Mouse (Mus musculus) cerebellum, adult 9-11 months (tissue): ENCODE measurements at regions not wholly inside any gene's neighbourhood (a gene's known extent, or its start where the extent isn't known, plus 50 kb on each side); places are given as distances from the start of the nearest gene placed in this dataset.

ENCODE experiments used
- DNase-seq: peaks from one replicate; pipeline ENCODE4 v3.0.0; 2022

- DNase-seq, result no peak
Measured at GRCm38 (mm10) chr3:51151104-51151503, 73.1 kb upstream of the Noct start.

- DNase-seq, result no peak
Measured at GRCm38 (mm10) chr3:51155621-51156020, 68.6 kb upstream of the Noct start.

GRCm38 (mm10) chr3:51156386-51157290 is 67.6 kb upstream of the Noct start:
- DNase-seq, result peak; percentile 36

- DNase-seq, result no peak
Measured at GRCm38 (mm10) chr3:51157291-51157650, 67.0 kb upstream of the Noct start.

GRCm38 (mm10) chr3:51158449-51158848 is 65.8 kb upstream of the Noct start:
- no peak for DNase-seq

GRCm38 (mm10) chr3:51159322-51159721 is 64.9 kb upstream of the Noct start:
- no peak for DNase-seq

- no peak for DNase-seq
Measured at GRCm38 (mm10) chr3:51159881-51160280, 64.4 kb upstream of the Noct start.

- DNase-seq, result no peak
Measured at GRCm38 (mm10) chr3:51160625-51161024, 63.6 kb upstream of the Noct start.

GRCm38 (mm10) chr3:51169150-51169925 is 54.9 kb upstream of the Noct start:
- no peak for DNase-seq

DNA sequence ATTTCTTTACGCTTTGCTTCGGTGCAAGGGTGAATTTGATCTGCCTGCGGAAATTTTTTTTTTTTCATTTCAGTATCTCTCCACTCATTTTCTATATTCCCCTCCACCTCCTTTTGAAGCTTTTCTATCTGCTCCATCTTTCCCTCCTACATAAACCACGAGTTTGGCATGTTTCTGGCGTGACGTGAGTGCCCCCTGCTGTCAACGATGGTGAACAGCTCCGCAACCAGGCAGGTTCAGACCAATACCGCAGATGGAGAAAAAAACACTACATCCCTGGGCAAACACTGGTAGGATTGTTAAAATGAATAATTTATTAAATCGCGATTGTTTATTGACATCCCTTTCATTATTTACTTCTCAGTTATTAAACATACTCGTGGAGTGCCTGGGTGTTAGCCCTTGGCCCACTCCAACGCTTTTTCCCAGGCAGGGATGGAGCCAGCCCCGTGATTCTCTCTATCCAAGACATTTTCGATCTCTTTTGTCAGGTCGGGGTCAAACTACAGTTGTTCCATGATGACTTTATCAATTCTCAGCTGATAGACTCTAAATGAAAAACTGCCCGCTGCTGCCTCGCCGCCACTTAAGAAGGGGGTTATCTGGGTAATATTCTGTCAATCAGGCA is 53.9 kb upstream of the Noct start:
- DNase-seq, result peak; percentile 66
